Mouse (Mus musculus) cerebellum, adult 9-10 months (tissue): ENCODE data around the gene Acsl5.

Source experiments
- DNase-seq: peaks from one replicate; pipeline ENCODE4 v3.0.0; 2022

Acsl5 gene

DNA sequence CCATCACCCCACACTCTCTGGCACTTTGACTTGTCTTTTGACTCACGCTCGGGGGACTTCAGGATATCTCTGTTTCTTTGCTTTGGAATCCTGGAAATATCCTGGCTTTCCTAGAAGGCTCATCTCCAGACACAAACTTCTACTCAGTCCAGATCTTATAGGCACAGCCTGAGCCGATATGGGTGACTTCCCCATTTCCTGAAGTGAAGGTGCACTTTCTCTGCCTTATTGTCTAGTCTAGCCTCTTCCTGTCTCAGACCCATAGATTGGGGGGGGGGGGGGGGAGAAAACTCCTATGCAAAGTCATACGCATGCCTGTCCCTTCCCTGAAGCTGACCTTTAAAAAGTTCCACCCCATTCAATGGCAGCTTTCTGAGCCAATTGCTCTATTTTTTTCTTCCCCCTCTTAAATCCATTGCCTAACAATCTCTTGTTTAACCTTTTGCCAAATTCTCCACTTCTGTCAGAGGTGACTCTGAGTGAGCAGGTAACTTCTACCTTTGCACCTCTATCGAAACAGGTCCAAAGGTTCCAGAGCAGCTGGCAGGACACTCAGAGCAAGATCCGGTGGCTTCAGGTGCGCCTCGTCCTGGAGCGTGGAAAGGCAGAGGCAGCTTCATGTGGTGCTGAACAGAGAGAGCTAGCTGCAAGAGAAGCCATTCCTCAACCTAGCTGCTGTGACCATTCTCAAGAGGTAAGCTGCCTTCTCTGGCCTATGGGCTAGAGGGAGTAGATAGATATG lies at the start of gene Acsl5:
TSS of gene Acsl5 (plus strand) at position 556 of the 742 bp plus-strand sequence.
- no peak for DNase-seq

DNA sequence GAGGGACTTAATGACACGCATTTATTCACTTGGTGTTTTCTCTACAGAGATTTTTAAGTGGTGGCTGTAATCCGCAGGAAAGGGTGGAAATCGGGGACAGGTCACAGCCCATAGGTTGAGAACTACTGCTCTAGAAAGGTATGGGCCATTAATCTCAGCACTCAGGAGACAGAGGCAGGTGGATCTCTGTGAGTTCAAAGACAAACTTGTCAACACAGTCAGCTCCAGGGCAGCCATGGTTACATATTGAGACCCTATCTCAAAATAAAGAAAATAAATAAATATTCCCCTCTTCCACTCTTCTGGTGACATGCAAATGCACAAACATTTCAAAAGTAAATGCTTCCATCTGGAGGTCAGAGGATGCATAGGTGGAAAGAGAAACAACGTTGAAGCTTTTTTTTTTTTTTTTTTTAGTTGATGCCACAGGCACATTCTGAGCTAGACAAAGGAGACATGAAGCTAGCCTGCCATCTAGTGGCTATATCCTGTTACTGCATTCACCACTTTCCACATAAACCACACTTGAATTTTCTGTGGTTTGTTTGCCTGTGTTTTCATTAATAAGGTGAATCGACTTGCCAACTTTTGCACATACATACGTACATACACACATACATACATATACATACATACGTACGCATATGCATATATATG lies 45.1 kb upstream of the Acsl5 start:
- peak; percentile 59 for DNase-seq

GRCm38 (mm10) chr19:55207205-55207604 lies 44.5 kb upstream of the Acsl5 start:
- DNase-seq: no peak

DNA sequence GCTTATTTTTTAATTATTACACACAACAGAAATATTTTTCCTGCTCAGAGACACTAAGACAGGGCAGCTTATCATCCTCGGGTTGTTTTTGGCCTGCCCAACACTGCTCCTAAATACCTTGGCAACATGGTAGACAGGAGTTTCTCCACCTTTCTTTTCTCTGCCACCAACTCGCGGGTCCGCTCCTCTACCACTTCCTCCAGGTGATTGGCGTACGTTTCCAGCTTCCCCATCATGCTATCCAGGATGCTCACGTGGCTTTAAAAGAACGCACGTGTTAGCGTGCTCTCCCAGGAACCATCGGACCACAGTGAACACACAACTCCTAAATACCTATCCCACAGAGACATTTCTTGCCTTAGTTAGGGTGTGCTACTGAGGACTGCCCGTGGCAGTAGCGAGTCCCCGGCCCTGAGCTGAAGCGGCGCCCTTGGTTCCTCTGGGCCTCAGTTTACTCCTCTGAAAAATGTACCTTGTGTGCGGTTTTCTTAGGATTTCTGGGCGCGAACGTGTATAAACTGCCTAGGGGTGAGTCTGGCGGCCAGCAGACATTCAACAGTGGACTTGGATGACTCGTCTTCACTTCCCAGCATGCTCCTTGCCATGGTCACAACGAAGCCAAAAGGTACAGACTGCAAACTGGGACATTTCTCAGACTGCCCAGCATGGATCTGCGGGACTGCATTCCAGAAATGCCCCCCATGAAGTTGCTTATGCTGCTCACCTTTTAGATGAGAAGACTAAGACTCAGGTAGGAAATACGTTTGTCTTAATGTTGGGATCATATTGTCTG lies 43.8 kb upstream of the Acsl5 start:
- no peak for DNase-seq

GRCm38 (mm10) chr19:55208654-55209053 lies 43.1 kb upstream of the Acsl5 start:
- DNase-seq: no peak

- DNase-seq: no peak
These were observed 42.7 kb upstream of the Acsl5 start for GRCm38 (mm10) chr19:55209084-55209483.

DNA sequence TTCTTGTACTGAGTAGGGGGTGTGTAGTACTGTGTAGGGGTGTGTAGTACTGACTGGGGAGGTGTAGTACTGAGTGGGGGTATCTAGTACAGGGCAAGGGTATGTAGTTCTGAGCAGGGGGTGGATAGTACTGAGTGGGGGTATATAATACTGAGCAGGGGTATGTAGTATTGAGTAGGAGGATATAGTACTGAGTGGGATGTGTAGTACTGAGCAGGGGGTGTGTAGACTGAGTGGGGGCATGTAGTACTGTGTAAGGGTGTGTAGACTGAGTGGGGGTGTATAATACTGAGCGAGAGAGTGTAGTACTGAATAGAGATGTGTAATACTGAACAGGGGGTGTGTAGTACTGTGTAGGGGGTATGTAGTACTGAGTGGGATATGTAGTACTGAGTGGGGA lies 40.0 kb upstream of the Acsl5 start:
- DNase-seq: no peak

- DNase-seq: no peak
These were observed 38.0 kb upstream of the Acsl5 start for GRCm38 (mm10) chr19:55213617-55214340.

- DNase-seq: no peak
These were observed 34.9 kb upstream of the Acsl5 start for GRCm38 (mm10) chr19:55216876-55217275.

- DNase-seq: no peak
These were observed 34.4 kb upstream of the Acsl5 start for GRCm38 (mm10) chr19:55217365-55217764.

- peak; percentile 80 for DNase-seq
These were observed 33.5 kb upstream of the Acsl5 start for GRCm38 (mm10) chr19:55218192-55218739.

GRCm38 (mm10) chr19:55218741-55219221 lies 33.0 kb upstream of the Acsl5 start:
- DNase-seq: no peak

- no peak for DNase-seq
These were observed 32.4 kb upstream of the Acsl5 start for GRCm38 (mm10) chr19:55219359-55219758.

GRCm38 (mm10) chr19:55221208-55221607 lies 30.5 kb upstream of the Acsl5 start:
- DNase-seq: no peak

- no peak for DNase-seq
These were observed 29.5 kb upstream of the Acsl5 start for GRCm38 (mm10) chr19:55222268-55222667.

DNA sequence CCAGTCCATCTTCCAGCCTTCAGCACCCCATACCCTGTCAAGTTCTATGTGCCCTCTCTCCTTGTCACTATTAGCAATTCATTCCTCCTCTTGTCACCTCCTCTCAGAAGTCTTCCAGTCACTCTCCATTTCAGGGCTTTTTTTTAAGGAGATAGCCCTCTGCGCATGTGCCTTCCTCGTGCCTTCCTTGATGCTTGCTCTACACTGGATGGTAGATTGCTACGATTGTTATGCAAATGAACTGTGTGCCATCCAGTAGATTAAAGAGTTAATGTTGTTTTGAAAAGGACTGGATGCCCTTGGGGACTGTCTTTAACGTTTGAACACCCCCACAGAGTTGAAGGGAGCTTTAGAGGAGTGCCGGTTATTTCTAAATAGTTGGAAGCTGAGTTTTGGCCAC lies 25.1 kb upstream of the Acsl5 start:
- DNase-seq: no peak

DNA sequence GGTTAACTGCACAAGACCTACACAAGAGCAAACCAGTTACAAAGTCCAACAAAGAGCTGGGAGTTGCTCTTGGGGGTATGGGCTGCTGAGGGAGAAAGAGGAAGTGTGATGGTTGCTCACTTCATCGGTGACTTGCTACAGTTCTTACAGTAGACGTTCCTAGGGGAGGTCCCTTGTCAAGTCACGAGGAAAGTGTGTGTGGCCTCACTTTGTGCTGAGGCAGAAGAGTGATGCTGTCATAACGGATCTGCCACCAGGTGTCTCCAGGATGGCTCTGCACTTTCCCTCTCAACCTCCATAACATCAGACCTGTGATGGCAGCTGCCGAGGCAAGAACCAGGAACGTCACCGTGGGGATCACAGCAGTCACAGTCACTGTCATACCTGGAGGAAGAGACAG lies 24.6 kb upstream of the Acsl5 start:
- no peak for DNase-seq

- DNase-seq: no peak
These were observed 20.7 kb upstream of the Acsl5 start for GRCm38 (mm10) chr19:55231081-55231480.

DNA sequence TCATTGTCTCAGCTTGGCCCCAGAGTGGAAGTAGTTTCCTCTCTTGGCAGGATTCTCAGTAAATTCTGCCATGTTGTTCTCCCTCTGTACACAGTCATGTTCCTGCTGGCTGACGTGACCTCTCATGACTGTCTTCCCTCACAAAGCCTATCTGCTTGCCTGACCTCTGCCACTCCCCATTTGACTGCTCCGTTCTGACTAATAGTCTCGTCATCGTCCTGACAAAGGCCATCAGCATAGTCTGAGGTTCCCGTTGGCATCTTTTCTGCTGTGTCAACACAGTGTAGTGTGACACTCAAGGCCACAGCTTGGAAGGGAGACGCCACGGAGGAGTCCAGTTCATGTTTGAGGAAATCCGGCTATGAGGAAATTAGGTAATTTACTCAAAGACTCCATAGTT lies 19.6 kb upstream of the Acsl5 start:
- DNase-seq: no peak

GRCm38 (mm10) chr19:55236026-55236425 lies 15.7 kb upstream of the Acsl5 start:
- no peak for DNase-seq

DNA sequence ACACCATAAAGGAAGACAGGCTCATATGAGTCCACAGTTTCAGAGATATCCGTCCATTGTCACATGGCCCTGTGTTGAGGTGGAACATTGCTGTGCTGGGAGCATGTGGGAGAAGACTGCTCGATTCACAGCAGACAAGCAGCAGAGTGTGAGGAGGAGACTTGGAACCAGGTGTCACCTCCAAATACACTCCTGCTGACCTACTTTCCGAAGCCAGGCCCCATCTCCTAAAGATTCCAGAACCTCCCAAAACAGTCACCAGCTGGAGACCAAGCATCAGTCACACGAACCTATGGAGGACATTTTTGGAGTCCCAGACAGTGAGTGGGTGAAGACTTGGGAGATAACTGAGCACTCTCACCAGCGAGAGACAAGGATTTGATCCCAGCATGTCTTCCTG lies 15.2 kb upstream of the Acsl5 start:
- DNase-seq: no peak

GRCm38 (mm10) chr19:55239766-55240426 lies 11.8 kb upstream of the Acsl5 start:
- no peak for DNase-seq
